Mouse (Mus musculus): ENCODE measurements around the gene Gm48551.

The Gm48551 gene

GRCm38 (mm10) chr10:81383802-81384604 is at the start of gene Gm48551, which contains the start of gene Dohh:
Gene Gm48551, plus strand, starts transcription at chr10:81384466.
Gene Dohh, plus strand, starts transcription at chr10:81384428.
- peak; percentile 99 for DNase-seq (ENCODE audit: low read depth)

GRCm38 (mm10) chr10:81335393-81336340 is 48.6 kb upstream of the Gm48551 start:
- DNase-seq (ENCODE audit: low read depth), result no peak

- no peak for DNase-seq (ENCODE audit: low read depth)
Observed at GRCm38 (mm10) chr10:81336558-81336957, 47.7 kb upstream of the Gm48551 start.

GRCm38 (mm10) chr10:81340551-81341332 is 43.5 kb upstream of the Gm48551 start:
- peak; percentile 72 for DNase-seq (ENCODE audit: low read depth)

- peak; percentile 74 for DNase-seq (ENCODE audit: low read depth)
Observed at GRCm38 (mm10) chr10:81341333-81341949, 42.8 kb upstream of the Gm48551 start.

GRCm38 (mm10) chr10:81342686-81343505 is 41.4 kb upstream of the Gm48551 start, which contains the start of gene Gipc3:
Gene Gipc3, minus strand, starts transcription at chr10:81343266.
- no peak for DNase-seq (ENCODE audit: low read depth)

GRCm38 (mm10) chr10:81344421-81345161 is 39.7 kb upstream of the Gm48551 start:
- peak; percentile 78 for DNase-seq (ENCODE audit: low read depth)

- DNase-seq (ENCODE audit: low read depth), result no peak
Observed at GRCm38 (mm10) chr10:81345162-81345534, 39.1 kb upstream of the Gm48551 start.

GRCm38 (mm10) chr10:81346453-81347067 is 37.7 kb upstream of the Gm48551 start:
- DNase-seq (ENCODE audit: low read depth), result no peak

- DNase-seq (ENCODE audit: low read depth), result peak; percentile 82
Observed at GRCm38 (mm10) chr10:81349146-81349545, 35.1 kb upstream of the Gm48551 start.

- DNase-seq (ENCODE audit: low read depth), result no peak
Observed at GRCm38 (mm10) chr10:81349961-81350350, 34.3 kb upstream of the Gm48551 start.

- peak; percentile 99 for DNase-seq (ENCODE audit: low read depth)
Observed at GRCm38 (mm10) chr10:81350351-81351063, 33.8 kb upstream of the Gm48551 start, which contains the start of gene Hmg20b. Gene Hmg20b, minus strand, starts transcription at chr10:81350480.

GRCm38 (mm10) chr10:81351678-81352291 is 32.5 kb upstream of the Gm48551 start:
- peak; percentile 85 for DNase-seq (ENCODE audit: low read depth)

GRCm38 (mm10) chr10:81354738-81355477 is 29.4 kb upstream of the Gm48551 start:
- peak; percentile 67 for DNase-seq (ENCODE audit: low read depth)

GRCm38 (mm10) chr10:81355533-81355932 is 28.7 kb upstream of the Gm48551 start:
- no peak for DNase-seq (ENCODE audit: low read depth)

GRCm38 (mm10) chr10:81356352-81356990 is 27.8 kb upstream of the Gm48551 start:
- DNase-seq (ENCODE audit: low read depth), result peak; percentile 89

All from 416B (cell line).